Mouse (Mus musculus): ENCODE results near the gene Cfap46. TPM values are rescaled to one million over a fixed set of nuclear protein-coding genes. Genes with fewer than 3 reads are reported as not detected.

The Cfap46 gene
- polyA plus RNA-seq, 1 experiment from 2014 or later, result 0.61 TPM

DNA sequence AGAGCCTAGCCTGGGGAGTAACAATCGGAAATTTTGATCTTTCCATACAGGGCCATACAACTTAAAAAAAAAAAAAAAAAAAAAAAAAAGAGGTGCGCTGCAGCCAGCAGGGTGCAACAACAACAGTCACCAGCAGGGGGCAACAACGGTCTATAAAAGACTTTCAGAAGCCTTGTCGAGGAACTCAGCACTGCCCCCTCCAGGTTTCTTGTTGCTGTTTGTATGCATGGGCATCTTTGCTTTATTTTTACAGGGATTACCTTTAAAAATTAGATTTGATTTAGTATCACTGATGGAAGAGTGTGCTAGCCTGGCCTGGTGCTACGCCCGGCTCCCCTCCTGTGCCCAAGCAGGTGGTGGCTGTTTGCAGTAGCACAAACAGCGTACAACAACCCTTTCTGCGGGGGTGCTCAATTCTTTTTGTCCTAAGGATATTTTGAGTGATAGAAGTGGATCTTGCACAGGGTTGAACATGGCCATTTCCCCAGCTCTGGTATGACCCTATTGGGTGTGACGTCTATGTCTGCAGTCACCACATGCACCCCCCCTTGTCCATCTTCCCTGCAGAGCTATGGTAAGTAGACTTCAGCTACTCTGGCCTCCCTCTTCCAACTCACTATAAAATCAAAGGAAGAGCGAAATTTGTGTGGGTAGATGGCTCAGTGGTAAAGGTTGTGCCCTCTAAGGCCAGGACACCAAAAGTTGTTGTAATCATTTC, 35.4 kb downstream of the Cfap46 start:
- 38% methylated on average over 10 of the region's 10 CpGs for WGBS
- ATAC-seq (ENCODE audit: insufficient number of reproducible peaks, insufficient read depth, low FRiP score, low read depth), result no peak; the same call in 1 of the 2 replicates
- no peak overlapping the region for H3K27ac ChIP-seq (ENCODE audit: low read length)
- H3K4me1 ChIP-seq (ENCODE audit: control insufficient read depth, insufficient read depth, low read length), result no peaks in the 10 kb centered on the region
- no peak overlapping the region for H3K9ac ChIP-seq (replicated peaks; ENCODE audit: low read depth, low read length)
- H3K36me3 ChIP-seq (ENCODE audit: control insufficient read depth, insufficient read depth, low read length), result no peaks in the 10 kb centered on the region
- H3K4me3 ChIP-seq (ENCODE audit: low read depth, low read length), result no peak overlapping the region
- no peaks in the 10 kb centered on the region for H3K27me3 ChIP-seq (ENCODE audit: control insufficient read depth, insufficient read depth, low read length)
- no peaks in the 10 kb centered on the region for H3K9me3 ChIP-seq (ENCODE audit: control insufficient read depth, low read depth, low read length)
- H3K4me2 ChIP-seq (replicated peaks; ENCODE audit: low read depth, low read length), result no peak overlapping the region

DNA sequence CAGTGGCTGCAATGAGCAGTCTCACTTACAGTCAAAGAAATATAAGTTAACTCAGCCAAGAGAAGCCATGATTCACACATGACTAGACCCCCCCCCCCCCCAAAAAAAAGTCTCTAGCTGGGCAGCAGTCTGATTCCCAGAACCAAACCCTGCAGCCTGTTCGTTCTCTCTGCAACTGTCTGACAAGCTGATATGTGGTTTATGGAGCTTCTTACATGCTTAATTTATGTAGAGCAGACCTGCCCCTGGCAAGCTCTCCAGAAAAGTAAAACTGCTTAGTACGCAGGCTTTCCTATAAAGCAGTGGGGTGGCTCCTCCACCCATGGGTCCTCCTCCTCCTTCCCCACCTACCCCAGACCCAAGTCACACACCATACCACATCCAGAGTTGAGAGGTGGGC, 50.2 kb downstream of the Cfap46 start:
- H3K9me3 ChIP-seq (ENCODE audit: control insufficient read depth, low read depth, low read length), result no peaks in the 10 kb centered on the region
- no peaks in the 10 kb centered on the region for H3K27me3 ChIP-seq (ENCODE audit: control insufficient read depth, insufficient read depth, low read length)
- H3K9ac ChIP-seq (replicated peaks; ENCODE audit: low read depth, low read length), result no peak overlapping the region
- H3K27ac ChIP-seq (ENCODE audit: low read length), result no peak overlapping the region
- no peak overlapping the region for H3K4me2 ChIP-seq (replicated peaks; ENCODE audit: low read depth, low read length)
- 68% methylated on average over 2 of the region's 2 CpGs for WGBS
- H3K4me1 ChIP-seq (ENCODE audit: control insufficient read depth, insufficient read depth, low read length), result no peaks in the 10 kb centered on the region
- H3K4me3 ChIP-seq (ENCODE audit: low read depth, low read length), result no peak overlapping the region
- H3K36me3 ChIP-seq (ENCODE audit: control insufficient read depth, insufficient read depth, low read length), result no peaks in the 10 kb centered on the region
- ATAC-seq (ENCODE audit: insufficient number of reproducible peaks, insufficient read depth, low FRiP score, low read depth), result no peak

DNA sequence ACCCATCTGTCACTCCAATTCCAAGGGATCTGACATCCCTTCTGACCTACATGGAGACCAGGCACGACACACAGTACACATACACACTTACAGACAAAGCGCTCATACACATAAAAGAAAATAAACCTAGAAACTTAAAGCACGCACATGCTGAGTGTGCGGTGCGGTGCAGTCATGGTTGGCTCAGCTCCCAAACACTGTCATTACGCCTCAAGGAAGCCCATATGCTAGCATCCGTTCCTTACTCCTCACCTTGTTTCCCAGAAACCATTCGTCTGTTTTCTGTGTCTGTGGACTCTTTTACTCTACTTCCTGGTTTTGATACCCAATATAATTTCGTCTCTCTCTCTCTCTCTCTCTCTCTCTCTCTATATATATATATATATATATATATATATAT, 58.5 kb downstream of the Cfap46 start:
- no peaks in the 10 kb centered on the region for H3K9me3 ChIP-seq (ENCODE audit: control insufficient read depth, low read depth, low read length)
- H3K36me3 ChIP-seq (ENCODE audit: control insufficient read depth, insufficient read depth, low read length), result no peaks in the 10 kb centered on the region
- H3K4me3 ChIP-seq (ENCODE audit: low read depth, low read length), result no peak overlapping the region
- no peak overlapping the region for H3K9ac ChIP-seq (replicated peaks; ENCODE audit: low read depth, low read length)
- H3K4me1 ChIP-seq (ENCODE audit: control insufficient read depth, insufficient read depth, low read length), result no peaks in the 10 kb centered on the region
- H3K4me2 ChIP-seq (replicated peaks; ENCODE audit: low read depth, low read length), result no peak overlapping the region
- no peak for ATAC-seq (ENCODE audit: insufficient number of reproducible peaks, insufficient read depth, low FRiP score, low read depth)
- H3K27ac ChIP-seq (ENCODE audit: low read length), result no peak overlapping the region
- no peaks in the 10 kb centered on the region for H3K27me3 ChIP-seq (ENCODE audit: control insufficient read depth, insufficient read depth, low read length)
- 75% methylated on average over 9 of the region's 9 CpGs for whole genome bisulfite sequencing

DNA sequence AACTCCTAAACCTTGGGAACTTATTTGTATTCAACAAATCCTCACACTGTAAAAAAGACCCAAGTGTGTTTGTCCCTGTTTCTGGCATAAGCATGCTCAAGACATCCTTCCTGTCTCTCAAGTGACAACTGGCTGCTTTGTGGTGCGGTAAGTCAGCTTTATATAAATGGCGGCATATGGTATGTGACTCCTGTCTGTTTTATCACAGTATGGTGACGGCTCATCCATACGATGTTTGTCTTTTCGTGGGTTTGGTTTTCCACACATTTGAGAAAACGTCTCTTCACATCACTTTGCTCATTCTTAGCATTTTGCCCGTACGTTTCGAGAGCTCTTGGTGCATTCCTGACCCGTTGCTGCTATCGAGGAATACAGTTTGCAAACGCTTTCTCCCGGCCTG, 61.0 kb downstream of the Cfap46 start:
- Histone ChIP-seq H3K9ac (replicated peaks; ENCODE audit: low read depth, low read length) (no peak overlapping the region), H3K27me3 (ENCODE audit: control insufficient read depth, insufficient read depth, low read length) (no peaks in the 10 kb centered on the region), H3K36me3 (ENCODE audit: control insufficient read depth, insufficient read depth, low read length) (no peaks in the 10 kb centered on the region), H3K9me3 (ENCODE audit: control insufficient read depth, low read depth, low read length) (no peaks in the 10 kb centered on the region), H3K27ac (ENCODE audit: low read length) (no peak overlapping the region), H3K4me1 (ENCODE audit: control insufficient read depth, insufficient read depth, low read length) (no peaks in the 10 kb centered on the region), H3K4me3 (ENCODE audit: low read depth, low read length) (no peak overlapping the region), H3K4me2 (replicated peaks; ENCODE audit: low read depth, low read length) (no peak overlapping the region)
- no peak for ATAC-seq (ENCODE audit: insufficient number of reproducible peaks, insufficient read depth, low FRiP score, low read depth)
- WGBS, result 83% methylated on average over 13 of the region's 13 CpGs

- Histone ChIP-seq H3K9ac (replicated peaks; ENCODE audit: low read depth, low read length) (no peak overlapping the region), H3K27ac (ENCODE audit: low read length) (no peak overlapping the region), H3K9me3 (ENCODE audit: control insufficient read depth, low read depth, low read length) (no peaks in the 10 kb centered on the region), H3K4me2 (replicated peaks; ENCODE audit: low read depth, low read length) (no peak overlapping the region), H3K4me3 (ENCODE audit: low read depth, low read length) (no peak overlapping the region), H3K27me3 (ENCODE audit: control insufficient read depth, insufficient read depth, low read length) (no peaks in the 10 kb centered on the region), H3K4me1 (ENCODE audit: control insufficient read depth, insufficient read depth, low read length) (no peaks in the 10 kb centered on the region), H3K36me3 (ENCODE audit: control insufficient read depth, insufficient read depth, low read length) (no peaks in the 10 kb centered on the region)
- ATAC-seq (ENCODE audit: insufficient number of reproducible peaks, insufficient read depth, low FRiP score, low read depth), result 0 out of 2 replicates have a peak, but pooled peaks have one; percentile 20
- 56% methylated on average over 12 of the region's 12 CpGs for WGBS
Measured at GRCm38 (mm10) chr7:139615767-139616766, 67.5 kb downstream of the Cfap46 start.

- Histone ChIP-seq H3K27me3 (ENCODE audit: control insufficient read depth, insufficient read depth, low read length) (no peaks in the 10 kb centered on the region), H3K4me2 (replicated peaks; ENCODE audit: low read depth, low read length) (no peak overlapping the region), H3K27ac (ENCODE audit: low read length) (no peak overlapping the region), H3K4me1 (ENCODE audit: control insufficient read depth, insufficient read depth, low read length) (no peaks in the 10 kb centered on the region), H3K9ac (replicated peaks; ENCODE audit: low read depth, low read length) (no peak overlapping the region), H3K4me3 (ENCODE audit: low read depth, low read length) (no peak overlapping the region), H3K36me3 (ENCODE audit: control insufficient read depth, insufficient read depth, low read length) (no peaks in the 10 kb centered on the region), H3K9me3 (ENCODE audit: control insufficient read depth, low read depth, low read length) (no peaks in the 10 kb centered on the region)
- WGBS, result 75% methylated on average over 2 of the region's 2 CpGs
- no peak for ATAC-seq (ENCODE audit: insufficient number of reproducible peaks, insufficient read depth, low FRiP score, low read depth)
Measured at GRCm38 (mm10) chr7:139610328-139610727, 73.3 kb downstream of the Cfap46 start.

GRCm38 (mm10) chr7:139595862-139596261, 87.8 kb downstream of the Cfap46 start:
- H3K27ac ChIP-seq (ENCODE audit: low read length), result no peak overlapping the region
- H3K4me2 ChIP-seq (replicated peaks; ENCODE audit: low read depth, low read length), result no peak overlapping the region
- H3K27me3 ChIP-seq (ENCODE audit: control insufficient read depth, insufficient read depth, low read length), result no peaks in the 10 kb centered on the region
- H3K9ac ChIP-seq (replicated peaks; ENCODE audit: low read depth, low read length), result no peak overlapping the region
- ATAC-seq (ENCODE audit: insufficient number of reproducible peaks, insufficient read depth, low FRiP score, low read depth), result no peak
- WGBS, result 68% methylated on average over 6 of the region's 6 CpGs
- no peaks in the 10 kb centered on the region for H3K4me1 ChIP-seq (ENCODE audit: control insufficient read depth, insufficient read depth, low read length)
- H3K36me3 ChIP-seq (ENCODE audit: control insufficient read depth, insufficient read depth, low read length), result no peaks in the 10 kb centered on the region
- no peak overlapping the region for H3K4me3 ChIP-seq (ENCODE audit: low read depth, low read length)
- no peaks in the 10 kb centered on the region for H3K9me3 ChIP-seq (ENCODE audit: control insufficient read depth, low read depth, low read length)

GRCm38 (mm10) chr7:139595311-139595710, 88.3 kb downstream of the Cfap46 start:
- Histone ChIP-seq H3K4me2 (replicated peaks; ENCODE audit: low read depth, low read length) (no peak overlapping the region), H3K27ac (ENCODE audit: low read length) (no peak overlapping the region), H3K4me1 (ENCODE audit: control insufficient read depth, insufficient read depth, low read length) (no peaks in the 10 kb centered on the region), H3K36me3 (ENCODE audit: control insufficient read depth, insufficient read depth, low read length) (no peaks in the 10 kb centered on the region), H3K9me3 (ENCODE audit: control insufficient read depth, low read depth, low read length) (no peaks in the 10 kb centered on the region), H3K4me3 (ENCODE audit: low read depth, low read length) (no peak overlapping the region), H3K9ac (replicated peaks; ENCODE audit: low read depth, low read length) (no peak overlapping the region), H3K27me3 (ENCODE audit: control insufficient read depth, insufficient read depth, low read length) (no peaks in the 10 kb centered on the region)
- 70% methylated on average over 6 of the region's 6 CpGs for WGBS
- ATAC-seq (ENCODE audit: insufficient number of reproducible peaks, insufficient read depth, low FRiP score, low read depth), result no peak

All from stomach, embryonic 14.5 days (tissue).